Mouse (Mus musculus): ENCODE measurements around the gene Ptgir. TPM values are rescaled to one million over a fixed set of nuclear protein-coding genes. Genes with fewer than 3 reads are reported as not detected.

The Ptgir gene
- polyA plus RNA-seq, 1 experiment from 2014 or later = 2.3 TPM

GRCm38 (mm10) chr7:16914453-16915343 is 8.4 kb downstream of the Ptgir start:
- no peak overlapping the region for H3K9ac ChIP-seq (ENCODE audit: low read length)
- no peak overlapping the region for H3K4me3 ChIP-seq (ENCODE audit: low read depth, low read length)
- no peak for ATAC-seq (replicated peaks; ENCODE audit: low FRiP score, low TSS enrichment, low read depth)
- 85% methylated on average over 18 of the region's 18 CpGs for WGBS
- no peaks in the 10 kb centered on the region for H3K27me3 ChIP-seq (replicated peaks; ENCODE audit: control insufficient read depth, insufficient read depth, low read length)
- no peak for DNase-seq (ENCODE audit: low spot score)
- H3K4me1 ChIP-seq (replicated peaks; ENCODE audit: control insufficient read depth, insufficient read depth, low read length) = peaks cover 7% of the 10 kb centered on the region
- H3K4me2 ChIP-seq (ENCODE audit: low read length) = no peak overlapping the region
- no peaks in the 10 kb centered on the region for H3K9me3 ChIP-seq (ENCODE audit: control insufficient read depth, low read length)
- peaks cover 60% of the 10 kb centered on the region for H3K36me3 ChIP-seq (ENCODE audit: control insufficient read depth, insufficient read depth, low read length)
- H3K27ac ChIP-seq (ENCODE audit: low read depth) = no peak overlapping the region

GRCm38 (mm10) chr7:16915461-16916340 is 9.4 kb downstream of the Ptgir start:
- H3K27me3 ChIP-seq (replicated peaks; ENCODE audit: control insufficient read depth, insufficient read depth, low read length) = no peaks in the 10 kb centered on the region
- DNase-seq (ENCODE audit: low spot score) (no peak), ATAC-seq (replicated peaks; ENCODE audit: low FRiP score, low TSS enrichment, low read depth) (no peak)
- H3K4me1 ChIP-seq (replicated peaks; ENCODE audit: control insufficient read depth, insufficient read depth, low read length) = peaks cover 10% of the 10 kb centered on the region
- 92% methylated on average over 32 of the region's 32 CpGs for WGBS
- no peak overlapping the region for H3K4me3 ChIP-seq (ENCODE audit: low read depth, low read length)
- H3K9me3 ChIP-seq (ENCODE audit: control insufficient read depth, low read length) = no peaks in the 10 kb centered on the region
- no peak overlapping the region for H3K4me2 ChIP-seq (ENCODE audit: low read length)
- no peak overlapping the region for H3K9ac ChIP-seq (ENCODE audit: low read length)
- H3K27ac ChIP-seq (ENCODE audit: low read depth) = no peak overlapping the region
- H3K36me3 ChIP-seq (ENCODE audit: control insufficient read depth, insufficient read depth, low read length) = peaks cover 64% of the 10 kb centered on the region

GRCm38 (mm10) chr7:16916342-16917265 is 10.3 kb downstream of the Ptgir start:
- Histone ChIP-seq H3K36me3 (ENCODE audit: control insufficient read depth, insufficient read depth, low read length) (peaks cover 64% of the 10 kb centered on the region), H3K9me3 (ENCODE audit: control insufficient read depth, low read length) (no peaks in the 10 kb centered on the region), H3K9ac (ENCODE audit: low read length) (no peak overlapping the region), H3K27ac (ENCODE audit: low read depth) (no peak overlapping the region), H3K4me2 (ENCODE audit: low read length) (no peak overlapping the region), H3K4me1 (replicated peaks; ENCODE audit: control insufficient read depth, insufficient read depth, low read length) (peaks cover 19% of the 10 kb centered on the region), H3K27me3 (replicated peaks; ENCODE audit: control insufficient read depth, insufficient read depth, low read length) (no peaks in the 10 kb centered on the region), H3K4me3 (ENCODE audit: low read depth, low read length) (no peak overlapping the region)
- no peak for DNase-seq (ENCODE audit: low spot score)
- 87% methylated on average over 30 of the region's 30 CpGs for WGBS
- no peak for ATAC-seq (replicated peaks; ENCODE audit: low FRiP score, low TSS enrichment, low read depth)

- ATAC-seq (replicated peaks; ENCODE audit: low FRiP score, low TSS enrichment, low read depth) = no peak
- Histone ChIP-seq H3K36me3 (ENCODE audit: control insufficient read depth, insufficient read depth, low read length) (peaks cover 64% of the 10 kb centered on the region), H3K4me2 (ENCODE audit: low read length) (no peak overlapping the region)
Measured at GRCm38 (mm10) chr7:16917447-16917846, 11.2 kb downstream of the Ptgir start.

GRCm38 (mm10) chr7:16918014-16918413 is 11.7 kb downstream of the Ptgir start:
- Histone ChIP-seq H3K27ac (ENCODE audit: low read depth) (no peak overlapping the region), H3K36me3 (ENCODE audit: control insufficient read depth, insufficient read depth, low read length) (peaks cover 64% of the 10 kb centered on the region), H3K4me3 (ENCODE audit: low read depth, low read length) (no peak overlapping the region), H3K4me2 (ENCODE audit: low read length) (no peak overlapping the region), H3K9me3 (ENCODE audit: control insufficient read depth, low read length) (no peaks in the 10 kb centered on the region), H3K4me1 (replicated peaks; ENCODE audit: control insufficient read depth, insufficient read depth, low read length) (peaks cover 30% of the 10 kb centered on the region), H3K9ac (ENCODE audit: low read length) (no peak overlapping the region), H3K27me3 (replicated peaks; ENCODE audit: control insufficient read depth, insufficient read depth, low read length) (no peaks in the 10 kb centered on the region)
- DNase-seq (ENCODE audit: low spot score) (no peak), ATAC-seq (replicated peaks; ENCODE audit: low FRiP score, low TSS enrichment, low read depth) (no peak)
- WGBS = 77% methylated on average over 9 of the region's 9 CpGs

More at GRCm38 (mm10) chr7:16917447-16917846, 11.2 kb downstream of the Ptgir start:
- H3K9me3 ChIP-seq (ENCODE audit: control insufficient read depth, low read length) = no peaks in the 10 kb centered on the region
- H3K9ac ChIP-seq (ENCODE audit: low read length) = no peak overlapping the region
- no peaks in the 10 kb centered on the region for H3K27me3 ChIP-seq (replicated peaks; ENCODE audit: control insufficient read depth, insufficient read depth, low read length)
- no peak for DNase-seq (ENCODE audit: low spot score)
- H3K4me1 ChIP-seq (replicated peaks; ENCODE audit: control insufficient read depth, insufficient read depth, low read length) = peaks cover 27% of the 10 kb centered on the region
- no peak overlapping the region for H3K4me3 ChIP-seq (ENCODE audit: low read depth, low read length)
- no peak overlapping the region for H3K27ac ChIP-seq (ENCODE audit: low read depth)
- WGBS = 70% methylated on average over 11 of the region's 11 CpGs

GRCm38 (mm10) chr7:16918670-16919069 is 12.4 kb downstream of the Ptgir start:
- Histone ChIP-seq H3K4me1 (replicated peaks; ENCODE audit: control insufficient read depth, insufficient read depth, low read length) (peaks cover 30% of the 10 kb centered on the region), H3K27me3 (replicated peaks; ENCODE audit: control insufficient read depth, insufficient read depth, low read length) (no peaks in the 10 kb centered on the region), H3K4me3 (ENCODE audit: low read depth, low read length) (no peak overlapping the region), H3K36me3 (ENCODE audit: control insufficient read depth, insufficient read depth, low read length) (peaks cover 61% of the 10 kb centered on the region), H3K27ac (ENCODE audit: low read depth) (no peak overlapping the region), H3K9ac (ENCODE audit: low read length) (no peak overlapping the region), H3K4me2 (ENCODE audit: low read length) (no peak overlapping the region), H3K9me3 (ENCODE audit: control insufficient read depth, low read length) (no peaks in the 10 kb centered on the region)
- no peak for DNase-seq (ENCODE audit: low spot score)
- WGBS = 60% methylated on average over 3 of the region's 3 CpGs
- no peak for ATAC-seq (replicated peaks; ENCODE audit: low FRiP score, low TSS enrichment, low read depth)

- Histone ChIP-seq H3K4me2 (ENCODE audit: low read length) (no peak overlapping the region), H3K27me3 (replicated peaks; ENCODE audit: control insufficient read depth, insufficient read depth, low read length) (no peaks in the 10 kb centered on the region), H3K9ac (ENCODE audit: low read length) (no peak overlapping the region), H3K27ac (ENCODE audit: low read depth) (no peak overlapping the region), H3K9me3 (ENCODE audit: control insufficient read depth, low read length) (no peaks in the 10 kb centered on the region), H3K4me1 (replicated peaks; ENCODE audit: control insufficient read depth, insufficient read depth, low read length) (peaks cover 30% of the 10 kb centered on the region), H3K4me3 (ENCODE audit: low read depth, low read length) (no peak overlapping the region), H3K36me3 (ENCODE audit: control insufficient read depth, insufficient read depth, low read length) (peaks cover 55% of the 10 kb centered on the region)
- 72% methylated on average over 13 of the region's 13 CpGs for WGBS
- no peak for ATAC-seq (replicated peaks; ENCODE audit: low FRiP score, low TSS enrichment, low read depth)
- DNase-seq (ENCODE audit: low spot score) = no peak
Measured at GRCm38 (mm10) chr7:16919395-16920149, 13.3 kb downstream of the Ptgir start.
